Mouse (Mus musculus) heart, adult 2 months (tissue): Measurements from ENCODE around the gene Erf. TPM values are rescaled to one million over a fixed set of nuclear protein-coding genes. Genes with fewer than 3 reads are reported as not detected.

ENCODE experiments used
- DNase-seq, 2 experiments: peaks; one replicate each; pipeline ENCODE4 v3.0.0; 2021
- H3K27ac ChIP-seq: fragments of 200-600 bp; 2 replicates; pipeline ENCODE4 v1.8.1; 2022
- H3K27me3 ChIP-seq: fragments of 200-500 bp; 2 replicates; pipeline ENCODE4 v1.6.1; 2012; ENCODE audit warnings: mild to moderate bottlenecking, low read length, inconsistent platforms, mixed read lengths; ENCODE audit not compliant: control insufficient read depth, insufficient read depth
- H3K36me3 ChIP-seq: fragments of 200-500 bp; 2 replicates; pipeline ENCODE4 v1.6.1; 2012; ENCODE audit warnings: low read length, inconsistent platforms; ENCODE audit not compliant: control insufficient read depth, insufficient read depth
- H3K4me1 ChIP-seq: fragments of 200-500 bp; 2 replicates; pipeline ENCODE4 v1.6.1; 2011; ENCODE audit warnings: low read length; ENCODE audit not compliant: control insufficient read depth, insufficient read depth
- H3K4me3 ChIP-seq: fragments of 200-600 bp; 2 replicates; pipeline ENCODE4 v1.8.1; 2022
- H3K79me2 ChIP-seq: fragments of 200-500 bp; replicated peaks from 2 replicates; pipeline ENCODE4 v1.6.1; 2012; ENCODE audit warnings: mild to moderate bottlenecking, inconsistent platforms, low read length, moderate library complexity, mixed read lengths; ENCODE audit not compliant: control insufficient read depth, insufficient read depth
- H3K9ac ChIP-seq: fragments of 200-500 bp; 2 replicates; pipeline ENCODE4 v1.6.1; 2012; ENCODE audit warnings: low read depth, mild to moderate bottlenecking, control low read depth, inconsistent platforms, low read length, mixed read lengths
- CTCF ChIP-seq: fragments of 200-600 bp; IDR thresholded peaks from 2 replicates; pipeline ENCODE4 v1.8.1; 2022; ENCODE audit warnings: antibody characterized with exemption, mild to moderate bottlenecking, moderate library complexity
- EP300 ChIP-seq: fragments of 200-500 bp; IDR thresholded peaks from 2 replicates; pipeline ENCODE4 v1.6.1; 2011; ENCODE audit warnings: low read depth, low read length, control low read depth; ENCODE audit not compliant: insufficient read depth
- POLR2A ChIP-seq: fragments of 200-500 bp; IDR thresholded peaks from 2 replicates; pipeline ENCODE4 v1.6.1; 2011; ENCODE audit warnings: mild to moderate bottlenecking, low read depth, low read length, control low read depth; ENCODE audit not compliant: insufficient read depth
- WGBS: fragments of 180-500 bp; shearing (Covaris S2); methylation state at CpG from one replicate; pipeline ENCODE4 v1.1.7; 2018; 5-methylcytosine and 5-hydroxymethylcytosine counted together
- intact Hi-C: fragments of 180-260 bp; cut with DNase I; formaldehyde crosslinking; loops from one replicate; pipeline ENCODE4 v1.15.1; 2025
- polyA plus RNA-seq: library from polyadenylated mRNA; depleted of rRNA; stranded (reverse); fragments of >200 nt; gene quantifications from 2 replicates; pipeline ENCODE4 v1.2.3, GENCODE M21; 2012
- total RNA-seq, 2 experiments: library from RNA; stranded (reverse); gene quantifications; 2 replicates each; pipeline ENCODE4 v1.2.3; 2021

Gene Erf
- total and polyA plus RNA-seq, 3 experiments: 16.5 to 21.2 (median 17.1) TPM

DNA sequence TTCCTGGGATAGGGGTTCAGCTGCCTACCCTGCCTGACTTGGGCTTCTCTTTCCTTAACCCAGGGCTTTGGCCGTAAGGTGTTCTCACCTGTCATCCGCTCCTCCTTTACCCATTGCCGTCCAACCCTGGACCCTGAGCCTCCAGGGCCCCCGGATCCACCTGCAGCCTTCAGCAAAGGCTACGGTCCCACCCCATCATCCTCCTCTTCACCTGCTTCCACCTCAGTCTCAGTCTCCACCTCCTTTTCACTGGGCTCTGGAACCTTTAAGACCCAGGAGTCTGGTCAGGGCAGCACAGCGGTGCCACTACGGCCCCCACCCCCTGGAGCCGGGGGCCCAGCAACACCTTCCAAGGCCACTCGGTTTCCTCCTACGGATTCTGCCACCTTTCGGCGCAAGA, 37.5 kb upstream of the Erf start:
- no peak overlapping the region for H3K27ac ChIP-seq
- H3K79me2 ChIP-seq: no peaks in the 10 kb centered on the region
- H3K4me3 ChIP-seq: no peak overlapping the region
- peaks cover 4% of the 10 kb centered on the region for H3K4me1 ChIP-seq
- no peak for TF ChIP-seq EP300
- no peak for TF ChIP-seq CTCF
- no peak for TF ChIP-seq POLR2A
- H3K9ac ChIP-seq: no peak overlapping the region
- no peaks in the 10 kb centered on the region for H3K36me3 ChIP-seq
- intact Hi-C loops: no loop called here
- 87% methylated on average over 12 of the region's 12 CpGs for WGBS
- no peaks in the 10 kb centered on the region for H3K27me3 ChIP-seq
- no peak for DNase-seq

DNA sequence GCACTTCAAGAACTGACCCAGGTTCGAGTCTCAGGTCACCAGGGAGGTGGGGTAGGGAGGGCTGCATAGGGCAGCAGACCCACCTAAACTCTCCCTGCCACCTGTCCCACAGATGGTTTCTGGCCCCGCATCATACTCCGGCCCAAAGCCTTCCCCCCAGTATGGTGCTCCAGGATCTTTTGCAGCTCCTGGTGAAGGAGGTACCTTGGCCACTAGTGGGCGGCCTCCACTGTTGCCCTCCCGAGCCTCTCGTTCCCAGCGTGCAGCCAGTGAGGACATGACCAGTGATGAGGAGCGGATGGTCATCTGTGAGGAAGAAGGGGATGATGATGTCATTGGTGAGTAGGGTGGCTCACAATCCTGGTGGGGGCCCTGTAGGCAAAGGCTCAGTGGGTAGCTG, 36.4 kb upstream of the Erf start:
- Histone ChIP-seq H3K36me3 (no peaks in the 10 kb centered on the region), H3K4me3 (no peak overlapping the region), H3K4me1 (peaks cover 6% of the 10 kb centered on the region), H3K9ac (no peak overlapping the region), H3K27me3 (no peaks in the 10 kb centered on the region), H3K27ac (no peak overlapping the region), H3K79me2 (no peaks in the 10 kb centered on the region)
- TF ChIP-seq CTCF (peak; percentile 20; the same call in 1 of the 2 replicates), POLR2A (no peak), EP300 (no peak)
- DNase-seq: no peak
- intact Hi-C loops: no loop called here
- 74% methylated on average over 8 of the region's 8 CpGs for WGBS

DNA sequence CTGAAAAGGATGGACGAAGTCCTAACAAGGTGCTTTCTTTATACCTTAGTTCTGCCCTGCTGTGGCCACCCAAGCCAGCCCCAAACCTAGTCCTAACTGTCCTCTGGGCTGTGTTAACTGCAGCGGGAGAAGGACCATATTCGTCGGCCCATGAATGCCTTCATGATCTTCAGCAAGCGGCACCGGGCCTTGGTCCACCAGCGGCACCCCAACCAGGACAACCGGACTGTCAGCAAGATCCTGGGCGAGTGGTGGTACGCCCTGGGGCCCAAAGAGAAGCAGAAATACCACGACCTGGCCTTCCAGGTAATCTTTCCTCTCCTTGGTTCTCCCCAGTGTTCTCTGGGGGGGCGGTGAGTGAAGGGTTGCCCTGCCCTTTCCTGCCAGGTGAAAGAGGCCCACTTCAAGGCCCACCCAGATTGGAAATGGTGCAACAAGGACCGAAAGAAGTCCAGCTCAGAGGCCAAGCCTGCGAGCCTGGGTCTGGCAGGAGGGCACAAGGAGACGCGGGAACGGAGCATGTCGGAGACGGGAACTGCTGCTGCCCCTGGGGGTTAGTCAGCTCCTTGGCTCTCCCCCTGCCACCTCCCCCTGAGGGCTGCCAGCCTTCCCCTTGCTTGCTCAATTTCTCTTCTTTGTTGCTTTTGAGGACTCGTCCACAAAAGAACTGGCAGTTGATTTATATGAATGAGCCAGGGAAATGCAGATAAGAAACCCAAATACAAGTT, 35.1 kb upstream of the Erf start:
- Histone ChIP-seq H3K27ac (no peak overlapping the region), H3K79me2 (no peaks in the 10 kb centered on the region), H3K27me3 (no peaks in the 10 kb centered on the region), H3K9ac (no peak overlapping the region), H3K4me3 (no peak overlapping the region), H3K4me1 (peaks cover 14% of the 10 kb centered on the region), H3K36me3 (no peaks in the 10 kb centered on the region)
- WGBS: 89% methylated on average over 20 of the region's 20 CpGs
- TF ChIP-seq EP300 (no peak), CTCF (no peak), POLR2A (no peak)
- intact Hi-C loops: no loop called here
- DNase-seq: no peak

GRCm38 (mm10) chr7:25284766-25285165, 34.2 kb upstream of the Erf start:
- Histone ChIP-seq H3K4me1 (peaks cover 20% of the 10 kb centered on the region), H3K36me3 (no peaks in the 10 kb centered on the region), H3K9ac (no peak overlapping the region), H3K79me2 (no peaks in the 10 kb centered on the region), H3K27me3 (no peaks in the 10 kb centered on the region), H3K4me3 (no peak overlapping the region), H3K27ac (no peak overlapping the region)
- intact Hi-C loops: loop anchor here (1.0 kb wide), 1 partner anchor 32 kb away; no protein-coding TSS in a partner anchor
- no peak for DNase-seq
- WGBS: 58% methylated on average over 5 of the region's 5 CpGs
- TF ChIP-seq CTCF: no peak
- TF ChIP-seq POLR2A: no peak
- TF ChIP-seq EP300: no peak

- intact Hi-C loops: loop anchor here (1.0 kb wide), 1 partner anchor 32 kb away; no protein-coding TSS in a partner anchor
- WGBS: 50% methylated on average over 2 of the region's 2 CpGs
- no peak for TF ChIP-seq EP300
- no peak for TF ChIP-seq CTCF
- TF ChIP-seq POLR2A: no peak
- Histone ChIP-seq H3K4me1 (peaks cover 20% of the 10 kb centered on the region), H3K27me3 (no peaks in the 10 kb centered on the region), H3K4me3 (no peak overlapping the region), H3K79me2 (no peaks in the 10 kb centered on the region), H3K27ac (peak overlapping the region; percentile 33; the same call in 1 of the 2 replicates), H3K9ac (no peak overlapping the region), H3K36me3 (no peaks in the 10 kb centered on the region)
- peak in 1 of 2 experiments; percentile 16 for DNase-seq
These were observed 33.6 kb upstream of the Erf start for GRCm38 (mm10) chr7:25284171-25284570.

- H3K27ac ChIP-seq: peak overlapping the region; percentile 33; the same call in 1 of the 2 replicates
- intact Hi-C loops: loop anchor here (1.0 kb wide), 1 partner anchor 33 kb away; no protein-coding TSS in a partner anchor
- H3K9ac ChIP-seq: no peak overlapping the region
These were observed 33.1 kb upstream of the Erf start for GRCm38 (mm10) chr7:25283637-25284036.

More at GRCm38 (mm10) chr7:25283637-25284036, 33.1 kb upstream of the Erf start:
- peaks cover 20% of the 10 kb centered on the region for H3K4me1 ChIP-seq
- TF ChIP-seq EP300: no peak
- no peak for TF ChIP-seq POLR2A
- no peak for TF ChIP-seq CTCF
- H3K79me2 ChIP-seq: no peaks in the 10 kb centered on the region
- peak; percentile 51 to 53 for DNase-seq
- H3K27me3 ChIP-seq: no peaks in the 10 kb centered on the region
- WGBS: 10% methylated on average over 5 of the region's 5 CpGs
- no peak overlapping the region; the same call in 1 of the 2 replicates for H3K4me3 ChIP-seq
- no peaks in the 10 kb centered on the region for H3K36me3 ChIP-seq
